9 mouse cellular contexts compared by ENCODE assay signal in the genomic region with DNA sequence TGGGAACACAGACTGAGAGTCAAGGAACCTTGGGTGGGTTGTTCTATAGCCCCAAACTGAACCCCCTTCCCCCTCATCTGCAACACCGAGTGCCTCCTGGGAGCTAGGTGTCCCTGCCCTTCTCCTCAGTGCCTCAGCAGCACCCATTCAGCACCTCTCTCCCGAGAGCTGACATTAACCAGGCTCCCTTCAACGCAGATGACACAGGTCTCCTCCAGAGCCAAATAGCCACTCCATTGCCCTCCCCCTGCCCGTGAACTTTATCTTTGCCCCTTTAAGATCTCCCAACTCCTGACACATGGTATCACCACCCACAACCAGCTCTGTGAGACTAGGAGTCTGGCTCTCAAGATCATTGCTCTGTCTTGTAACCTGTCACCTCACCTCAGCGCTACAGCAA. TPM values are rescaled to one million over a fixed set of nuclear protein-coding genes. Genes with fewer than 3 reads are reported as not detected.
DNase-seq lines count a peak whose midpoint lies in the region; ATAC-seq lines count a peak whose summit lies in the region.
"Had no signal": no experiment of that assay in that cellular context is flagged by ENCODE, and none has a peak within 500 bp of the region (broad histone marks: within the 10 kb centered on the region; RNA-seq: fewer than 3 reads in every experiment).

No protein-coding gene starts in this region.

- whole genome bisulfite sequencing in kidney, embryonic 14.5 days, result 9% methylated on average over 5 of the region's 5 CpGs
- WGBS in forebrain, embryonic 16.5 days, result 19% methylated on average over 5 of the region's 5 CpGs
- WGBS in hindbrain, embryonic 15.5 days, result 7% methylated on average over 5 of the region's 5 CpGs
- 13% methylated on average over 5 of the region's 5 CpGs for WGBS in neural tube, embryonic 11.5 days

- H3K4me2 ChIP-seq in kidney, embryonic 14.5 days (replicated peaks; ENCODE audit: low read depth, low read length), result peak overlapping the region; percentile 99
- peak overlapping the region; percentile 93 for H3K4me2 ChIP-seq in forebrain, embryonic 16.5 days (ENCODE audit: low read length)
- peak overlapping the region; percentile 85 for H3K4me2 ChIP-seq in hindbrain, embryonic 15.5 days
- H3K4me2 ChIP-seq in neural tube, embryonic 11.5 days (ENCODE audit: low read depth), result peak overlapping the region; percentile 92

- ATAC-seq in kidney, embryonic 14.5 days (ENCODE audit: low FRiP score, low TSS enrichment), result no peak
- no peak for ATAC-seq in forebrain, embryonic 16.5 days
- ATAC-seq in hindbrain, embryonic 15.5 days (ENCODE audit: low FRiP score, low read depth), result no peak
- ATAC-seq in neural tube, embryonic 11.5 days (ENCODE audit: insufficient read depth, low FRiP score, low TSS enrichment), result no peak

- peaks cover 24% of the 10 kb centered on the region for H3K36me3 ChIP-seq in kidney, embryonic 14.5 days (ENCODE audit: control insufficient read depth, insufficient read depth, low read length)
- H3K36me3 ChIP-seq in forebrain, embryonic 16.5 days (ENCODE audit: control insufficient read depth, insufficient read depth), result 0 out of 2 replicates have a peak, but pooled peaks cover under 1% of the 10 kb centered on the region
- H3K36me3 ChIP-seq in hindbrain, embryonic 15.5 days, result no peaks in the 10 kb centered on the region; the same call in 1 of the 2 replicates
- peaks cover 6% of the 10 kb centered on the region for H3K36me3 ChIP-seq in neural tube, embryonic 11.5 days (ENCODE audit: control insufficient read depth, insufficient read depth, low read length)

- peak overlapping the region; percentile 69 for H3K4me3 ChIP-seq in kidney, embryonic 14.5 days (ENCODE audit: low read length)
- H3K4me3 ChIP-seq in forebrain, embryonic 16.5 days (replicated peaks; ENCODE audit: low read length), result peak overlapping the region; percentile 78
- peak overlapping the region; percentile 87 for H3K4me3 ChIP-seq in hindbrain, embryonic 15.5 days
- H3K4me3 ChIP-seq in neural tube, embryonic 11.5 days (ENCODE audit: low read depth, low read length), result peak overlapping the region; percentile 72

- no peak for DNase-seq in kidney, postnatal 25 days
- no peak for DNase-seq in neural tube, embryonic 11.5 days (ENCODE audit: low spot score)
- no peak for DNase-seq in thymus, postnatal 0 days (ENCODE audit: low spot score)
- no peak for DNase-seq in thymus, adult 18-20 months
- no peak for DNase-seq in embryo, embryonic 11 days
- DNase-seq: spleen, adult 18-20 months had no signal

- H3K9me3 ChIP-seq in kidney, embryonic 14.5 days (ENCODE audit: control insufficient read depth, low read length), result no peaks in the 10 kb centered on the region
- no peaks in the 10 kb centered on the region for H3K9me3 ChIP-seq in forebrain, embryonic 16.5 days (ENCODE audit: control insufficient read depth, low read length)
- H3K9me3 ChIP-seq in hindbrain, embryonic 15.5 days, result no peaks in the 10 kb centered on the region
- no peaks in the 10 kb centered on the region for H3K9me3 ChIP-seq in neural tube, embryonic 11.5 days (ENCODE audit: control insufficient read depth, low read length)

- no peak overlapping the region for H3K27ac ChIP-seq in kidney, embryonic 14.5 days (ENCODE audit: low read depth, low read length)
- peak overlapping the region; percentile 75; the same call in 1 of the 2 replicates for H3K27ac ChIP-seq in forebrain, embryonic 16.5 days (ENCODE audit: low read length)
- H3K27ac ChIP-seq in hindbrain, embryonic 15.5 days (replicated peaks), result peak overlapping the region; percentile 85
- no peak overlapping the region for H3K27ac ChIP-seq in neural tube, embryonic 11.5 days (ENCODE audit: low read depth, low read length)

- H3K9ac ChIP-seq in kidney, embryonic 14.5 days (ENCODE audit: low read depth, low read length), result peak overlapping the region; percentile 3
- peak overlapping the region; percentile 93 for H3K9ac ChIP-seq in forebrain, embryonic 16.5 days (replicated peaks; ENCODE audit: low read depth, low read length)
- peak overlapping the region; percentile 88 for H3K9ac ChIP-seq in hindbrain, embryonic 15.5 days
- H3K9ac ChIP-seq in neural tube, embryonic 11.5 days (ENCODE audit: low read length), result peak overlapping the region; percentile 87

- H3K4me1 ChIP-seq in kidney, embryonic 14.5 days (ENCODE audit: control insufficient read depth, insufficient read depth, low read length), result peaks cover 28% of the 10 kb centered on the region
- peaks cover 56% of the 10 kb centered on the region for H3K4me1 ChIP-seq in forebrain, embryonic 16.5 days (replicated peaks; ENCODE audit: control insufficient read depth, insufficient read depth, low read length)
- peaks cover 72% of the 10 kb centered on the region for H3K4me1 ChIP-seq in hindbrain, embryonic 15.5 days (replicated peaks)
- peaks cover 62% of the 10 kb centered on the region for H3K4me1 ChIP-seq in neural tube, embryonic 11.5 days (ENCODE audit: control insufficient read depth, insufficient read depth, low read length)

- H3K27me3 ChIP-seq in kidney, embryonic 14.5 days (ENCODE audit: control insufficient read depth, insufficient read depth, low read length), result peaks cover 5% of the 10 kb centered on the region; the same call in 1 of the 2 replicates
- H3K27me3 ChIP-seq in forebrain, embryonic 16.5 days (replicated peaks; ENCODE audit: control insufficient read depth, insufficient read depth, low read length), result no peaks in the 10 kb centered on the region
- no peaks in the 10 kb centered on the region for H3K27me3 ChIP-seq in hindbrain, embryonic 15.5 days
- no peaks in the 10 kb centered on the region for H3K27me3 ChIP-seq in neural tube, embryonic 11.5 days (ENCODE audit: control insufficient read depth, insufficient read depth, low read length)

RNA-seq across cellular contexts. Expression of a gene that starts 0.8 kb away (rescaled TPM):
- 3.9 and 9.0 TPM in 2 replicates for polyA plus RNA-seq in kidney, embryonic 14.5 days (2014; fragmentation: Nextera tagmentation; extraction: Ambion mirVana)
- polyA plus RNA-seq in forebrain, embryonic 16.5 days (2015; fragmentation: Nextera tagmentation; extraction: Ambion mirVana), result 95.7 and 123 TPM in 2 replicates
- 134 and 160 TPM in 2 replicates for polyA plus RNA-seq in hindbrain, embryonic 15.5 days (2015; fragmentation: Nextera tagmentation; extraction: Ambion mirVana)
- 9.6 and 9.7 TPM in 2 replicates for polyA plus RNA-seq in neural tube, embryonic 11.5 days (2014; fragmentation: Nextera tagmentation; extraction: Ambion mirVana)
- 0.61 and 0.77 TPM in 2 replicates for polyA plus RNA-seq in thymus, postnatal 0 days (2015; fragmentation: Nextera tagmentation; extraction: Ambion mirVana)

RNA-seq across cellular contexts. Expression of a gene that starts 10.3 kb away (rescaled TPM):
- 0.87 and 1.5 TPM in 2 replicates for polyA plus RNA-seq in kidney, embryonic 14.5 days (2014; fragmentation: Nextera tagmentation; extraction: Ambion mirVana)
- 3.5 and 3.7 TPM in 2 replicates for polyA plus RNA-seq in forebrain, embryonic 16.5 days (2015; fragmentation: Nextera tagmentation; extraction: Ambion mirVana)
- polyA plus RNA-seq in hindbrain, embryonic 15.5 days (2015; fragmentation: Nextera tagmentation; extraction: Ambion mirVana), result 3.4 and 4.0 TPM in 2 replicates
- 0.92 and 1.2 TPM in 2 replicates for polyA plus RNA-seq in neural tube, embryonic 11.5 days (2014; fragmentation: Nextera tagmentation; extraction: Ambion mirVana)
- polyA plus RNA-seq in thymus, postnatal 0 days (2015; fragmentation: Nextera tagmentation; extraction: Ambion mirVana), result 0.12 and 0.20 TPM in 2 replicates

RNA-seq across cellular contexts. Expression of a gene that starts 20.9 kb away (rescaled TPM):
- 26.9 and 31.9 TPM in 2 replicates for polyA plus RNA-seq in kidney, embryonic 14.5 days (2014; fragmentation: Nextera tagmentation; extraction: Ambion mirVana)
- polyA plus RNA-seq in forebrain, embryonic 16.5 days (2015; fragmentation: Nextera tagmentation; extraction: Ambion mirVana), result 27.3 and 28.6 TPM in 2 replicates
- 19.6 and 20.6 TPM in 2 replicates for polyA plus RNA-seq in hindbrain, embryonic 15.5 days (2015; fragmentation: Nextera tagmentation; extraction: Ambion mirVana)
- polyA plus RNA-seq in neural tube, embryonic 11.5 days (2014; fragmentation: Nextera tagmentation; extraction: Ambion mirVana), result 34.5 and 34.6 TPM in 2 replicates
- 27.0 and 30.6 TPM in 2 replicates for polyA plus RNA-seq in thymus, postnatal 0 days (2015; fragmentation: Nextera tagmentation; extraction: Ambion mirVana)

RNA-seq across cellular contexts. Expression of a gene that starts 21.0 kb away (rescaled TPM):
- polyA plus RNA-seq in kidney, embryonic 14.5 days (2014; fragmentation: Nextera tagmentation; extraction: Ambion mirVana), result 214 and 219 TPM in 2 replicates
- polyA plus RNA-seq in forebrain, embryonic 16.5 days (2015; fragmentation: Nextera tagmentation; extraction: Ambion mirVana), result 103 and 109 TPM in 2 replicates
- polyA plus RNA-seq in hindbrain, embryonic 15.5 days (2015; fragmentation: Nextera tagmentation; extraction: Ambion mirVana), result 61.1 and 64.2 TPM in 2 replicates
- polyA plus RNA-seq in neural tube, embryonic 11.5 days (2014; fragmentation: Nextera tagmentation; extraction: Ambion mirVana), result 169 and 175 TPM in 2 replicates
- 138 and 165 TPM in 2 replicates for polyA plus RNA-seq in thymus, postnatal 0 days (2015; fragmentation: Nextera tagmentation; extraction: Ambion mirVana)

RNA-seq across cellular contexts. Expression of a gene that starts 46.6 kb away (rescaled TPM):
- polyA plus RNA-seq in kidney, embryonic 14.5 days (2014; fragmentation: Nextera tagmentation; extraction: Ambion mirVana), result 7.6 and 11.4 TPM in 2 replicates
- polyA plus RNA-seq in forebrain, embryonic 16.5 days (2015; fragmentation: Nextera tagmentation; extraction: Ambion mirVana), result 30.2 and 33.8 TPM in 2 replicates
- polyA plus RNA-seq in hindbrain, embryonic 15.5 days (2015; fragmentation: Nextera tagmentation; extraction: Ambion mirVana), result 71.9 and 89.4 TPM in 2 replicates
- 7.2 and 7.7 TPM in 2 replicates for polyA plus RNA-seq in neural tube, embryonic 11.5 days (2014; fragmentation: Nextera tagmentation; extraction: Ambion mirVana)
- polyA plus RNA-seq in thymus, postnatal 0 days (2015; fragmentation: Nextera tagmentation; extraction: Ambion mirVana), result 1.7 and 1.8 TPM in 2 replicates

Comparison
In these comparisons a context has a peak if more than half of its experiments do, and no peak if none do; other contexts are left out.
1. H3K27ac ChIP-seq: peak in forebrain, embryonic 16.5 days (single experiment) and hindbrain, embryonic 15.5 days (single experiment); none in kidney, embryonic 14.5 days (single experiment) and neural tube, embryonic 11.5 days (single experiment).
2. H3K9ac ChIP-seq: peak in every context shown above with its lines; median percentile 93 in forebrain, embryonic 16.5 days; 88 in hindbrain, embryonic 15.5 days; 87 in neural tube, embryonic 11.5 days; 3 in kidney, embryonic 14.5 days.
3. Peak in every context shown above with its lines, with median percentiles within 50 percentile points of each other: H3K4me2 ChIP-seq and H3K4me3 ChIP-seq.